Mouse (Mus musculus): ENCODE results near the gene Btaf1.
"Not testable (repeated sequence)": the region's sequence is repeated elsewhere in the genome, so short reads cannot be mapped to it uniquely, and the experiment has no call there.

Btaf1 gene

DNA sequence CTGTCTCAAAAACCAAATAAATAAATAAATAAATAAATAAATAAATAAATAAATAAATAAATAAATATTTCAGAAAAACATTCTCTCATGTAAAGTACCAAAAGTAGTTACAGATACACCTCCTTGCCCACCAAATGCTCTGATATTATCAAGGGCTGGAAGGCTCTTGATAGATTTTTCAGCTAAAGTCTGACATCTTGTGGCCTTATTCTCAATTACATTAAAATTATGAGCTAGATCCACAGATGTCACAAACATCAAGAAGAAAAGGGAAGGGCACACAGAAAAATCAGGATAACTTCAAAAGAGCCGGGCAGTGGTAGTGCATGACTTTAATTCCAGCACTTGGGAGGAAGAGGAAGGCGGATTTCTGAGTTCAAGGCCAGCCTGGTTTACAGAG, 3.9 kb upstream of the Btaf1 start:
- DNase-seq (ENCODE audit: low spot score in 2 of 2): no peak

DNA sequence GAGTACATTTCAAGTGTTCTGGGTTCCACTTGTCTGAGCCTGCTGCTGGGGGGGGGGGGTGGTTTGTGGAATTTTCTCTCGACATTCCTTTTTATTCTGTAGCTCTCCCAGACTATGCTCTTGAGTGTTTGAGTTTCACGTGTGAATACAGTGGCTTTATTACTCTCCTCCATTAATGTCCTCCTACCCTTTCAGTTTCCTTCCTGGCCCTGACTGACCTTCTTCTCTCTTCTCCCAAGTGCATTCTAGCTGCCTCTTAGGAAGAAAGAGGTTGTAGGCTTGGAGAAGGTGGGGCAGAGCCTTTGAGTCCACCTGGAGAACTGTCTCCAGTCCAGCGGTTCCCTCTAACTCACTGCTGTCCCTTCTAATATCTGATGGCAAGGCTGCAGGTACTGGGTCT, 2.9 kb upstream of the Btaf1 start:
- DNase-seq (ENCODE audit: low spot score in 2 of 2): no peak

DNA sequence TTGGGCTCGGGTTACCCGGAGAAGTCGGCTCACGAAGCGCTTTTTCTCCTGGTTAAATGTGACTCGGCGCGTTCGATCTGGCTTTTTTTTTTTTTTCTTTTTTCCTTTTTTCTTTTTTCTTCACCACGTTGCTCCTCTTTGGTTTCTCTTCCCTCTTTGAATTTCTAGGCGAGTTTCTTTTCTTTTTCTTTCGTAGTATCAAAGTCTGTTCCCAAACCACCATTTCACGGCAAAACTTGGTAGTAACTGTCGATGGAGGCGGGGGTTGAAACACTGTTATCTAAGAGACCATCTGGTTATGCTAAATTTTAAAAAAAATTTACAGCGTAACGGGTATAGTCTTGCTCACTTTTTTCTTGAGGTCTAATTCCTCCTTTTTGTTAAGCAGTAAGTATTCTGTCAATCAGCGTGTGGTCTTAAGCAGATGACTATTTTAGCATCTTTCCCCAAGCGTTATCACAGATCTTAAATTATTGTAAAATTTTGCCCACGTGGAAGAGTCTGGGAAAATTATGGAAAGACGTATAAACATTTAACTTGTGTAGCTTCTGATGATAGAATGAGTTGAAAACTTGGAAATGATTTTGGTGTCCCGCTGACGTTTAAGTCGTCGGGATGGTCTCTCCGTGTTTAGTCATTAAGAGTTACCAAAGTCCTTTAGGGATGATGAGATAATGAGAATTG, 816 bp downstream of the Btaf1 start:
- no peak for DNase-seq (ENCODE audit: low spot score in 2 of 2)

DNA sequence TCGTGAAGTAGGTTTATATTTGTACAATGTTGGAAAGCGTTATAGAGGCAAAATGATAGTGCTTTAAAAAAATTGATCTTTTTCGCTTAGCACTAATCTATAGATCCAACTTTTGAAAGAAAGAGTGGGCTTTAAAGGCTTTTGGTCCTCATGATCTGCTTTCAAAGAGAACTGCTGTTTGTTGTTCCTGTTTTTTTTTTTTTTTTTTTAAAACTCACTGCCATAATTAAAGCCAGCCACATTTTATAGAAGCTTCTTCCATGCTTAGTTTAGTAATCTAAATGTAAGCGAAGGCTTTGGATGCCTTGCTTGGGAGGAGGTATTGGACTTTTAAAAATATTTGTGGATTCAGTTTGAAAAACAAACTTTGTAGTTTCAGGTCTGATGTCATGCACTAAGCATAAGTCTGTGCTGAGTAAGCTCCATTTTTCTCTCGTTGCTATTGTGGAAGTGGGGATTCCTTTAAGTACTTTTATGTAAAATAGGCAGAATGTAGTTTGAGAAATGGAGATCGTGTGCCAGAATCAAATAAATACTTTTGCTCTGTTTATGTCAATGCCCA, 2.0 kb downstream of the Btaf1 start:
- DNase-seq (ENCODE audit: low spot score in 2 of 2): no peak

- no peak for DNase-seq (ENCODE audit: low spot score in 2 of 2)
These were observed 3.9 kb downstream of the Btaf1 start for GRCm38 (mm10) chr19:36929816-36930215.

GRCm38 (mm10) chr19:36932097-36932496, 6.2 kb downstream of the Btaf1 start:
- DNase-seq (ENCODE audit: low spot score in 2 of 2): no peak

DNA sequence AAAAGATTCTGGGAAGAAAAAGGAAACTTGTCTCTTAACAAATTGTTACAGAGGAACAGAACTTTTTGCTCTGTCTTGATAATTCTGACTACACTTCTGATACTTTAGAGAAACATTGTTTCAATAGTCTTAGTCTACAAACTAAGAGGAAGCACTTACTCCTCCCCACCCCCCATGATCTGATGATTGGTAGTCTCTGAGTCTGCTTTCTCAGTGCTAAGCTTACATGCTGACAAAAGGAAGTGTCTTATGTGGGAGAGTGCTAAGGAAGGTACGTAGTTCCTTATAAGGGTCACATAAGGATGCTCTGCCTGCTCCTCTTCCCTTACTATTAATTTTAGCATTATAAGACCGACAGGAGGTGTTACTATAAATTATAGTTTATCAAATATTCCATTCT, 6.7 kb downstream of the Btaf1 start:
- no peak for DNase-seq (ENCODE audit: low spot score in 2 of 2)

DNA sequence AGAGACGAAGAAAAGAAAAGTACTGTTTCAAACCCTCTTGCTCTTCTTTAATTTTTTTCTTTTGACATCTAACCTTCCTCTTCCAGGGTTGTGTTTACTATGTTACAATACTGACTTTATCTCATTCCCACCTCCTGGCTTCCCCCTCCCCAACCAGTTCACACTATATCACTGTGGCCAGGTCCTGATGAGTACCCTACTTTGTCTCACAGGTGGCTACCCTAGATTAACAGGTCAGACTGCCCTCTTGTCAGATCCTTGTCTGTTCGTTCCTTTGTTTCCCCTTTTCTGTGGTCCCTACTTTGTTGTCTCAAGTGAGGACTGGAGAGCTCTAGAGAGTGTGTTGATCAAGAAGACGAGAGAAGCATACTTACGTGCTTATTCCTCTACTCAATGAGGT, 10.4 kb downstream of the Btaf1 start:
- DNase-seq (ENCODE audit: low spot score in 2 of 2): no peak

GRCm38 (mm10) chr19:36938008-36938407, 12.1 kb downstream of the Btaf1 start:
- no peak for DNase-seq (ENCODE audit: low spot score in 2 of 2)

- no peak for DNase-seq (ENCODE audit: low spot score in 2 of 2)
These were observed 14.2 kb downstream of the Btaf1 start for GRCm38 (mm10) chr19:36940064-36940463.

- DNase-seq (ENCODE audit: low spot score in 2 of 2): no peak
These were observed 27.8 kb downstream of the Btaf1 start for GRCm38 (mm10) chr19:36953637-36954206.

- DNase-seq (ENCODE audit: low spot score in 2 of 2): no peak
These were observed 32.5 kb downstream of the Btaf1 start for GRCm38 (mm10) chr19:36958331-36958730.

DNA sequence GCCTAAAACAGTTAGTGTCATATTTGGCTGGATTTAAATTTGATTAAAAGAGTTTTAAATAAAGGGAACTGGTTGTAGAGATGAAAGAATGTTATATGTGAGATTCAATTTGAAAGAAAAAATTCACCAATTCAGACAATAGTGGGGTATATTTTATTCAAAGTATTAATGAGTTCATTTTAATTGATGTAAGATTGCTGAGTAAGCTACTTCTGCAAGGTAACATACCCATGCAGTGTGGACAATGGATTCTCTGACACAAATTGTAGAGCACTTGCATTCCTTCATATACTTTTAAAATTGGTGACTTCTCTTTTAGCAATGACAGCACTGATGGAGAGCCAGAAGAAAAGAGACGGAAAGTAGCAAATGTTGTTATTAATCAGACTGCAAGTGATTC, 35.4 kb downstream of the Btaf1 start:
- no peak for DNase-seq (ENCODE audit: low spot score in 2 of 2)

DNA sequence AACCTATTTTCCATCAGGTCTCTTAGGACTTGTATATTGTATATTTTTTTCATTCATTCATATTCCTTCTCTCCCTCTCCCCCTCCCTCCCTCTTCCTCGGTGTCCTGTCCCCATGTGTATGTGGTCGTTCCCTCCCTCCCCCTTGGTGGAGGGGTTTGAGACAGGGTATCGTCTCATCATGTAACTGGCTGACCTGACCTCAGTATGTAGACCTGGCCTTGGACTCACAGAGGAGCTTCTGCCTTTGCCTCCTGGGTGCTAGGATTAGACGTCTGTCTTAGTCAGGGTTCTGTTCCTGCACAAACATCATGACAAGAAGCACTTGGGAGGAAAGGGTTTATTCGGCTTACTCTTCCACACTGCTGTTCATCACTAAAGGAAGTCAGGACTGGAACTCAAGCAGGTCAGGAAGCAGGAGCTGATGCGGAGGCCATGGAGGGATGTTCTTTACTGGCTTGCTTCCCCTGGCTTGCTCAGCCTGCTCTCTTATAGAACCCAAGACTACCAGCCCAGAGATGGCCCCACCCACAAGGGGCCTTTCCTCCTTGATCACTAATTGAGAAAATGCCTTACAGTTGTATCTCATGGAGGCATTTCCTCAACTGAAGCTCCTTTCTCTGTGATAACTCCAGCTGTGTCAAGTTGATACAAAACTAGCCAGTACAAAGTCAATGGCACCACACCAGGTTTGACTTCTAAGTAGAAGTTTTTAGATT, 36.8 kb downstream of the Btaf1 start:
- DNase-seq (ENCODE audit: low spot score in 2 of 2): not testable (repeated sequence)

DNA sequence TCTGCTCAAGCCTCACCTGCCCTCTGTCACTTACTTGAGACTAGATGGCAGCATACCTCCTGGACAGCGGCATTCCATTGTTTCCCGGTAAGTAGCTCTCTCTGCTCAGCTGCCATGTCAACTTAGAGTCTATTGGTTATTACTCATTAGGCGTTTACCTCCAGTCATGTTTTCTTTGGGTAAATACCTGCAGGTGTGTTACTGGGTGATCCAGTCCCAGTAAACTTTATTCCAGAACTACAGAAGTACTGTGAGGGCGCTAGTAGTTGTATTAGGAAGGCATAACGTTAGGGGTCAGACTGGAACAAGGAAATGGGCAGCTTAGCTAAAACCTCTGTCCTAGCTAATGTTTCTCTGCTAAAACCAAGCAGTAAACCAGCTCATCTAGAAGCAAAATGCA, 78.7 kb downstream of the Btaf1 start:
- DNase-seq (ENCODE audit: low spot score in 2 of 2): no peak

DNA sequence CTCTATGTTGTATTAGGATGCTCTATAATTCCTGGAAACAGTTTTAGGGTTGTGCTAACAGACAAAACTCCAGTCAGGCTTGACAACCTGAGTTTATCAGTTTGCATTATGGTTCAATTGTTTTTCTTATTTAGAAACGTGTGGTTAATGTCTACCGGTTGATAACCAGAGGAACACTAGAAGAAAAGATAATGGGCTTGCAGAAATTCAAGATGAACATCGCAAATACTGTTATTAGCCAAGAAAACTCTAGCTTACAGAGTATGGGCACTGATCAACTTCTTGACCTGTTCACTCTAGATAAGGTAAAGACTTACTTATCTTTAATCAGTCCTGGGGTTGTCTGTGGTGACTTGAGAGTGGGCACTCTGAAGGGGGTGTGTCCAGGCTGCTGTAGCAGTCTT, 84.0 kb downstream of the Btaf1 start:
- no peak for DNase-seq (ENCODE audit: low spot score in 2 of 2)

DNA sequence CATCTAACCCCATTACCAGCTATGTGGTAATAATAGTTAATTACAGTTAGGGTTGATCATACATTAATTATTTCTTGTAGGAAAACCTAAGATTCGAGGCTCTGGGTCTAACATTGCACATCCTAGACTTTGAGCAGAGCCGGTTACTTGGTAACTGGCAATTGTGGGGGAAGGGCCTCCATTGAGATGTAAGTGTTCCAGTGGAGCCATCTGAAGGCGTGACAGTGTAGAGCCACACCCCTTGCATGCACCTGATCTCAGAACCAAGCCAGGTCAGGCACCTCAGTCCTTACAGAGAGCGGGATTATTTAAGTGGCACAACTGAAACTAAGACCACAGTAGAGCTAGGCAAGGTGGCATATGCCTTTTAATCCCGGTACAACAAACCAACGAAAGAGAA, 87.6 kb downstream of the Btaf1 start:
- DNase-seq (ENCODE audit: low spot score in 2 of 2): no peak

GRCm38 (mm10) chr19:37014173-37014939, 88.5 kb downstream of the Btaf1 start:
- DNase-seq (ENCODE audit: low spot score in 2 of 2): no peak

DNA sequence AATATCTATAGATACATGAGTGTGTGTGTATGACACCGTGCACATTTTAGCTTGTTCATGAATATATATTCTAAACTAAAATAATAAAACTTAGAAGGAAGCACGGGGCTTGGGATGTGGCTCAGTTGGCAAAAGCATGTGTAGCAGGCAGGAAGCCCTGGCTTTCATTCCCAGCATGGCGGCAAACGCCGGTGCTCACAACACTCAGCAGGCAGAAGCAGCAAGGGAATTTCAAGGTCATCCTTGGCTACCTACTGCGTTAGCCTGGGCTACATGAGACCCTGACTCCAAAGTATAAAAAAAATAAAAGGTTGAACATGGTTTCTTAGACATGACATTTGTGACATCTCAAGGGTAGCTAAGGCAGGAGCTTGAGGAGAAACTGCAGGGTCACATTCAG, 91.0 kb downstream of the Btaf1 start:
- no peak for DNase-seq (ENCODE audit: low spot score in 2 of 2)

- no peak for DNase-seq (ENCODE audit: low spot score in 2 of 2)
These were observed 92.5 kb downstream of the Btaf1 start for GRCm38 (mm10) chr19:37018411-37018810.

GRCm38 (mm10) chr19:37018931-37019330, 93.1 kb downstream of the Btaf1 start:
- DNase-seq (ENCODE audit: low spot score in 2 of 2): no peak

DNA sequence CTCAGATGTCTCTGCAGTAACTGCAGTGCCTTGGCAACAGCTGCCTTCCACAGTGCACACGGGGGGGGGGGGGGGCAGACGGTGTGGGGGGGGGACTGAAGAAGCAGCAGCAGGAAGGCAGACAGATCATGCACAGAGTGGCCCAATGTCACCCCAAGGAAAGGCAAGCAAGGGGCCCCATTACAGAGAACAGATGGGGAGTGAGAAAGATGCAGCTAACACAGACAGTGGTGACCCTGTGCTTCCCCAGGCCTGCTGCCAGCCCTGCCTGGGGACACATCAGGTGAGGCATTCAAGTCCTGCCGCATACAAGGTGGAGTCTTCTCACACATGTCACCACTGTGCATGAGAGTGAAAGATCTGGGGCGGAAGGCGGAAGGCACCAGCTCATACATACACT, 94.7 kb downstream of the Btaf1 start:
- DNase-seq (ENCODE audit: low spot score in 2 of 2): no peak
